8 mouse cellular contexts compared by ENCODE assay signal in genomic region chr11:52318445-52318844, GRCm38 (mm10). TPM values are rescaled to one million over a fixed set of nuclear protein-coding genes. Genes with fewer than 3 reads are reported as not detected.
DNase-seq lines count a peak whose midpoint lies in the region; ATAC-seq lines count a peak whose summit lies in the region.

No protein-coding gene starts in this region.

- DNase-seq in spleen, adult 18-20 months, result peak; percentile 17
- no peak for DNase-seq in spleen, postnatal 10 days (ENCODE audit: low spot score in 2 of 2)
- DNase-seq in induced T-regulatory cell, adult 2 months (ENCODE audit: low read depth), result peak; percentile 83
- DNase-seq in thymus, postnatal 25 days, result peak; percentile 83
- DNase-seq in kidney, adult 9 months, result no peak
- no peak for DNase-seq in right cerebral cortex, postnatal 36 days (ENCODE audit: low spot score in 2 of 2)
- no peak for DNase-seq in MN1 (ENCODE audit: low spot score)

- ATAC-seq in megakaryocyte, adult 5-6 weeks (ENCODE audit: poor library complexity, severe bottlenecking), result peak; percentile 59

RNA-seq across cellular contexts. Expression of gene Tcf7, which starts 35.6 kb away (rescaled TPM):
- 6.9 and 9.4 TPM in 2 replicates for total RNA-seq in megakaryocyte, adult 5-6 weeks (2015)
- 1.2 and 1.8 TPM in 2 replicates for total RNA-seq in megakaryocyte, adult 5-6 weeks (2017)

RNA-seq across cellular contexts. Expression of gene Vdac1, which starts 42.2 kb away (rescaled TPM):
- 71.2 and 74.6 TPM in 2 replicates for total RNA-seq in megakaryocyte, adult 5-6 weeks (2015)
- 116 and 128 TPM in 2 replicates for total RNA-seq in megakaryocyte, adult 5-6 weeks (2017)

Comparison
In these comparisons a context has a peak if more than half of its experiments do, and no peak if none do; other contexts are left out.
1. DNase-seq: peak in spleen, adult 18-20 months (2 of 2), induced T-regulatory cell, adult 2 months (single experiment) and thymus, postnatal 25 days (single experiment); none in spleen, postnatal 10 days (0 of 2), kidney, adult 9 months (single experiment), right cerebral cortex, postnatal 36 days (0 of 2) and MN1 (single experiment).